Mouse (Mus musculus) heart, adult 18-20 months (tissue): Measurements from ENCODE around the gene Olfr611. TPM values are rescaled to one million over a fixed set of nuclear protein-coding genes. Genes with fewer than 3 reads are reported as not detected.
"Not testable (repeated sequence)": the region's sequence is repeated elsewhere in the genome, so short reads cannot be mapped to it uniquely, and the experiment has no call there.

Experiments used
- DNase-seq, 2 experiments: peaks; one replicate each; pipeline ENCODE4 v3.0.0; 2021 to 2022; ENCODE audit warnings: mixed read lengths in 1 of 2
- long read RNA-seq, 2 experiments: library from polyadenylated mRNA; stranded (forward); transcript quantifications; one replicate each; pipeline ENCODE4 v2.0.0; 2021
- total RNA-seq, 2 experiments: library from RNA; stranded (reverse); gene quantifications; 2 replicates each; pipeline ENCODE4 v1.2.3; 2021

Olfr611 gene
- total RNA-seq, result not detected
- long read RNA-seq, experiment 1, result 0 reads
- long read RNA-seq, experiment 2, result 0 reads

DNA sequence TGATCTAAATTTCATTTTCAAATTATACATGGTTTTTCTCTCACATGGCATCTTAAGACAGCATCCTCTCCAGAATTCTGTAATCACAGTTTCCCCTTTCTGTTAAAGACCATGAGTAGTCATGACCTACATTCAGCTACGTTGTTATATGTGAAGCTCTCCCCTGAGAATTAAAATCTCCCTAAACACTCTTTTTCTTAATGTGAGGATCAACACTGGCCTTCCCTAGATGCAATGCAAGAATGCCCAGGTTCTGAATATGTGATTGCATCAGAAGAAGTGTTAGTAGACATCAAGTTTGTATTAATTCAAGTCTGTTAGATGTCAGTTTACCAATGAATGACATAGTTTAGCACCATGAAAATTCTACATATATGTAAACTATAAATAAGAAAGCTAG is at the start of gene Olfr611:
Gene Olfr611, minus strand, starts transcription at position 101 of the 400 bp plus-strand sequence.
- DNase-seq, result not testable (repeated sequence)

DNA sequence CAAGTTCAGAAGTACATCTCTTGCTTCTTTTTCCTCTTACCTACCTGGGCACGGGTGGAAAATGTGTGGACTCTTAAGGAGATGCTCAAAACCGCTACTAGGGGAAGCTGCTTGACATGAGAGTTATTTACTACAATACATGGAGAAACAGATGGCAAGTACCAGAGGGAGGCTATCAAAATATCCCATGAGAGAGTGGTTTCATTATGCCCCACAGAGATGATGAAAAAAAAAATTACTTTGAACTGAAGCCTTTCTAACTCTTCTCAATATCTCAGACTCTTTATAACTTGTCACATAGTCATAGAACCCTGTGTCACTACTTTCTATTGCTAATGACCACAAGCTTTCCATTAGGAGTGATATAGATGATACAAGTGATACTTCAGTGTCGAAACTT is 48.4 kb upstream of the Olfr611 start, which contains the start of gene Olfr616:
Gene Olfr616, minus strand, starts transcription at position 101 of the 400 bp plus-strand sequence.
- DNase-seq, result no peak

DNA sequence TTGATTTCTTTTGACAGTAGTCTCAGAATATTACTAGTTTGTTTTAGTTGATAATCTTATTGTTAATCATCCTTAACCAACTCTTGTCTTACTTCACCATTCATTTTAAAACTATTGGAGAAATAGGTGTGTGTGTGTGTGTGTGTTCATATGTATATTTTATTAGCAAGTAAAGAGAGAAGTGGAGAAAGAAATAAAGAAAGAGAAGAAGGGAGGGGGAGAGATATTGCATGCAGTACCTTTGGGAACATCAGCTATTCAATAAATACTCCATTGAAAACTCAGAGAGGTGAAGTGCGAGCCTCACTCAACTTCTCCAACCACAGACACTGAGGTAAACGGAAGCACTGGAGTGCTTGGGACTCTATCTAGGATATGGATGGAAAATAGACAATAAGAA is 35.1 kb upstream of the Olfr611 start, which contains the start of gene Olfr615:
Gene Olfr615, plus strand, starts transcription at position 301 of the 400 bp plus-strand sequence.
- DNase-seq, result no peak

DNA sequence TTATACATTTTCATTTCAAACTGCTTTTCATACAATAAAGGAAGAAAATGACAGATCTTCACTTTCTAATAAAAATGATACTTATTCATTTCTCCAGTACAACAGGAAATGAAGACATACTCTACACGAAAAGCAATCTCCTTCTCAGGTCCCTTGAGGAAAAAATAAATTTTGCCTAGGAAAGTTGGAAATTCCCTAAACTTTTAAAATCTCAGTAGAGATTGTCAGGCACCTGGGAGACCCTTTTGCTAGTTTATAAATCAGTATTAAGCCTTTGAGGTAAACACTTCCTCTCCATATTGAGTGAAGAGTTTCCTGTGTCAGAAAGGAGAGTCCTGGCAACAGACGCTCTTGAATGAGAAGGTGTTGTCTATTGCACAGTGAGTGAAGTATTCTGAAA is 27.1 kb upstream of the Olfr611 start, which contains the start of gene Olfr613:
Gene Olfr613, plus strand, starts transcription at position 301 of the 400 bp plus-strand sequence.
- DNase-seq, result no peak

DNA sequence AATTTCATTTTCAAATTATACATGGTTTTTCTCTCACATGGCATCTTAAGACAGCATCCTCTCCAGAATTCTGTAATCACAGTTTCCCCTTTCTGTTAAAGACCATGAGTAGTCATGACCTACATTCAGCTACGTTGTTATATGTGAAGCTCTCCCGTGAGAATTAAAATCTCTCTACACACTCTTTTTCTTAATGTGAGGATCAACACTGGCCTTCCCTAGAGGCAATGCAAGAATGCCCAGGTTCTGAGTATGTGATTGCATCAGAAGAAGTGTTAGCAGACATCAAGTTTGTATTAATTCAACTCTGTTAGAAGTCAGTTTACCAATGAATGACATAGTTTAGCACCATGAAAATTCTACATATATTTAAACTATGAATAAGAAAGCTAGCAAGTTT is 22.0 kb upstream of the Olfr611 start, which contains the start of gene Olfr612:
Gene Olfr612, minus strand, starts transcription at position 101 of the 400 bp plus-strand sequence.
- not testable (repeated sequence) for DNase-seq

DNA sequence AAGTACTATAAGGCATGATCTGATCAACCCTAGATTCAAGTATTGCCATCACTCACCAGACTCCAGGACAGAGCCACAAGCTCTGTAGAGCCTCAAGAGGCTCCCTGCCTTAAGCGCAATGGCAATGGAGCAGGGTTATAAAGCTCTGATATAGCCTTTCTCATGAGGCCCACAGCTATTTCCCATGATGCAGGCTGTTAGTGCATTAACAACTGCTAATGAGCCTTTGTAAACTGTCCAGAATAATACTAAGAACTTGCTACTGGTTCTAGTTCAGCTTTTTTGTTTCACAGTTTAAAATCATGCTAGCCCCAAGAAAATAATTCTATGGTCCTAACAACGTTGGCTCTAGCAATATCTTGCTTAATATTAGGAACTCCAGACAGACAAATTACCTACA is 8.6 kb downstream of the Olfr611 start, which contains the start of gene Olfr610:
Gene Olfr610, minus strand, starts transcription at position 101 of the 400 bp plus-strand sequence.
- no peak for DNase-seq

DNA sequence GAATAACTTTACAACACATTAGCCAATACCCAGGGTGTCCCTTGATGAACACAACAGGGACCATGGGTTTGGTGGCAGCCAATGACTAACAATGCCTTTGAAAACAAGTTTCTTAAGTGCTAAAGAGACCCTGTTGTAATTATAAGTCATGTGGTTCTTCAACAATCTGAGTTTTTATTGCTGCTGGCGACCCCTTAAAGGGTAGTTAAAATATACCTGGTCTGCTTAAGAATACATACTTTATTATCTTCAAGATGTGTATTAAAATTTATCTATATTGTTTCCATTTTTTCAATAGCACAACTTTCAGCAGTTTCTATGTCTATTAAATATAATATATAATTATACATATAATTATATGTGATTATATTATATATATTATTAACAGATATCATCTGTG is 22.7 kb downstream of the Olfr611 start, which contains the start of gene Olfr609:
Gene Olfr609, minus strand, starts transcription at position 101 of the 400 bp plus-strand sequence.
- no peak for DNase-seq

DNA sequence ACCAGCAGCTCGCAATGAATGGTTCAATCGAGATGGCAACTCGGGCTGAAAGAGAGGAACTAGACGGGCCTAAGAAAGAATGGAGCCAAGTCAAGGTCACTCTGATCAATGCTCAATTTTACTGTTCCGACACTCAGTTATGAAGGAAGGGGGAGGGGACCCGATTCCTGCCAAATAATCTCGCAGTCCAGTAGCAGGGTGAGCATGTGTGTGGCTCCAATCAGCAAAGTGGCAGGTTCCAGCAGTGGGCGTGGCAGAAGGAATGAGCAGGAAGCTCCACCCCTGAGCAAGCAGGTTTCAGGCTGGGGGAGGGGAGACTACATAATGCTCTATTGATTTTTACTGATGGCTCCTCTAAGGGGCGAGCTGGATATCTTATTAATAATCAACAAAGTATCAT is 43.5 kb downstream of the Olfr611 start:
- DNase-seq, result not testable (repeated sequence)

DNA sequence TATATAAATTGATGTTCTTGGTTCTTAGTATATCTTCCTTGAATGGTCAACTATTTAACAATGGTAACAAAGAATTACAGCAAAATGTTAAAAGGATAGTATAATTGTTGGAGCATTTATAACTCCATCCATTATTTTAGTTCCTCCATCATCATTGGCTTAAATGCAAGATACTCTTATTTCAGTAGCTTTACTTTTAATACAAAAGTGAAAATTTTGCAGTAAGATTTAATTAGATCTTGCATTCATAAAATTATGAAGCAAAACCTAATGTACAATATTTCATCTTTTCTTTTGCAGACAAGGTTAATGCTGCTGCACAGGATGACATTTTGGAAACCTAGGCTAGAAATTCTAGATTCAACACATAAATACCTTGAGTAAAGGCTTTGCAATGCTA is 51.1 kb downstream of the Olfr611 start, which contains the start of gene Olfr608:
Gene Olfr608, plus strand, starts transcription at position 301 of the 400 bp plus-strand sequence.
- no peak for DNase-seq

Other genes starting within 250 kb of the Olfr611 start
- not detected for gene Olfr596, start 215.2 kb downstream of the Olfr611 start, total RNA-seq
- not detected for gene Olfr597, start 204.5 kb downstream of the Olfr611 start, total RNA-seq
- not detected for gene Olfr598, start 197.3 kb downstream of the Olfr611 start, total RNA-seq
- not detected for gene Olfr599, start 184.9 kb downstream of the Olfr611 start, total RNA-seq
- not detected for gene Olfr600, start 171.2 kb downstream of the Olfr611 start, total RNA-seq
- gene Olfr601, start 158.2 kb downstream of the Olfr611 start, total RNA-seq, result not detected
- not detected for gene Olfr603, start 134.7 kb downstream of the Olfr611 start, total RNA-seq
- gene Usp17lc, start 105.8 kb downstream of the Olfr611 start, total RNA-seq, result not detected
- gene Olfr605, start 75.4 kb downstream of the Olfr611 start, total RNA-seq, result not detected
- gene Olfr606, start 71.8 kb downstream of the Olfr611 start, total RNA-seq, result not detected
- not detected for gene Olfr607, start 56.7 kb downstream of the Olfr611 start, total RNA-seq
- gene Olfr608, start 51.0 kb downstream of the Olfr611 start, total RNA-seq, result not detected
- gene Olfr609, start 22.8 kb downstream of the Olfr611 start, total RNA-seq, result not detected
- gene Olfr610, start 8.7 kb downstream of the Olfr611 start, total RNA-seq, result not detected
- gene Olfr612, start 21.9 kb upstream of the Olfr611 start, total RNA-seq, result not detected
- not detected for gene Olfr613, start 27.2 kb upstream of the Olfr611 start, total RNA-seq
- gene Olfr615, start 35.2 kb upstream of the Olfr611 start, total RNA-seq, result not detected
- not detected for gene Olfr616, start 48.3 kb upstream of the Olfr611 start, total RNA-seq
- not detected for gene Olfr617, start 52.2 kb upstream of the Olfr611 start, total RNA-seq
- not detected for gene Olfr618, start 69.3 kb upstream of the Olfr611 start, total RNA-seq
- not detected for gene Olfr619, start 79.7 kb upstream of the Olfr611 start, total RNA-seq
- gene Olfr620, start 91.7 kb upstream of the Olfr611 start, total RNA-seq, result not detected
- gene Olfr622, start 121.9 kb upstream of the Olfr611 start, total RNA-seq, result not detected
- not detected for gene Olfr623, start 142.9 kb upstream of the Olfr611 start, total RNA-seq
- gene Olfr624, start 150.3 kb upstream of the Olfr611 start, total RNA-seq, result not detected
- gene Olfr625-ps1, start 161.9 kb upstream of the Olfr611 start, total RNA-seq, result not detected
- not detected for gene Olfr243, start 193.8 kb upstream of the Olfr611 start, total RNA-seq
- gene Olfr628, start 209.5 kb upstream of the Olfr611 start, total RNA-seq, result not detected
- gene Olfr629, start 224.1 kb upstream of the Olfr611 start, total RNA-seq, result not detected
- not detected for gene Olfr630, start 236.5 kb upstream of the Olfr611 start, total RNA-seq